8 mouse cellular contexts compared by ENCODE assay signal in genomic region chr2:180250930-180251611, GRCm38 (mm10). TPM values are rescaled to one million over a fixed set of nuclear protein-coding genes. Genes with fewer than 3 reads are reported as not detected.
A peak's percentile ranks its signal among the peaks of the same experiment; 100 is the strongest.
DNase-seq lines count a peak whose midpoint lies in the region; ATAC-seq and TF ChIP-seq lines count a peak whose summit lies in the region.

No protein-coding gene starts in this region.

- no peak for TF ChIP-seq POLR2A in cortical plate, adult 2 months (IDR thresholded peaks at IDR 0.05; ENCODE audit: extremely low read depth, insufficient read depth, low read length)
- TF ChIP-seq POLR2A in small intestine, adult 2 months (IDR thresholded peaks at IDR 0.05; ENCODE audit: low read depth, low read length), result no peak

- no peak overlapping the region for H3K4me2 ChIP-seq in midbrain, embryonic 11.5 days

- peak; percentile 60 for DNase-seq in ovary, adult 18-20 months (ENCODE audit: low spot score)
- no peak for DNase-seq in ovary, postnatal 10 days (ENCODE audit: low spot score)
- peak; percentile 70 for DNase-seq in gastrocnemius, postnatal 25 days
- peak; percentile 80 for DNase-seq in left cerebral cortex, postnatal 4 days
- peak; percentile 97 for DNase-seq in midbrain, embryonic 11.5 days (ENCODE audit: low spot score, missing footprints)

- no peaks in the 10 kb centered on the region for H3K4me1 ChIP-seq in cortical plate, adult 2 months (ENCODE audit: control insufficient read depth, insufficient read depth, low read length)
- H3K4me1 ChIP-seq in midbrain, embryonic 11.5 days (ENCODE audit: control insufficient read depth, insufficient read depth, low read length), result peaks cover 6% of the 10 kb centered on the region
- H3K4me1 ChIP-seq in small intestine, adult 2 months (ENCODE audit: control insufficient read depth, insufficient read depth, insufficient read length, low read length), result peaks cover 9% of the 10 kb centered on the region

- peak overlapping the region; percentile 27; the same call in 1 of the 2 replicates for H3K9ac ChIP-seq in midbrain, embryonic 11.5 days (ENCODE audit: low read length)

- WGBS in midbrain, embryonic 11.5 days, result 35% methylated on average over 11 of the region's 11 CpGs
- WGBS in small intestine, adult 2 months, result 25% methylated on average over 11 of the region's 11 CpGs

- H3K9me3 ChIP-seq in midbrain, embryonic 11.5 days (ENCODE audit: control insufficient read depth, low read length), result no peaks in the 10 kb centered on the region

- H3K36me3 ChIP-seq in midbrain, embryonic 11.5 days (ENCODE audit: control insufficient read depth, insufficient read depth, low read length), result no peaks in the 10 kb centered on the region
- H3K36me3 ChIP-seq in small intestine, adult 2 months (ENCODE audit: control insufficient read depth, insufficient read depth, low read length), result no peaks in the 10 kb centered on the region

- H3K4me3 ChIP-seq in cortical plate, adult 2 months (ENCODE audit: insufficient read depth, low read length), result no peak overlapping the region
- no peak overlapping the region for H3K4me3 ChIP-seq in midbrain, embryonic 11.5 days (ENCODE audit: low read depth, low read length)
- no peak overlapping the region for H3K4me3 ChIP-seq in small intestine, adult 2 months (ENCODE audit: low read depth, low read length)

- intact Hi-C loops in left cerebral cortex, postnatal 4 days (cut with DNase I), result loop anchor here (5.0 to 10.0 kb wide), 2 partner anchors 84 to 176 kb away; partner anchors contain the start of gene Mtg2

- TF ChIP-seq CTCF in cortical plate, adult 2 months (IDR thresholded peaks at IDR 0.05; ENCODE audit: extremely low read depth, insufficient read depth, low read length), result peak; percentile 98
- peak; percentile 88; the same call in 1 of the 2 replicates for TF ChIP-seq CTCF in small intestine, adult 2 months (IDR thresholded peaks at IDR 0.05; ENCODE audit: extremely low read depth, insufficient read length, insufficient replicate concordance, low read depth, low read length)

- ATAC-seq in inflammation-experienced regulatory T-cells, adult 6 months, result peak; percentile 88
- ATAC-seq in midbrain, embryonic 11.5 days (ENCODE audit: low FRiP score), result peak; percentile 85

- no peaks in the 10 kb centered on the region for H3K27me3 ChIP-seq in midbrain, embryonic 11.5 days (ENCODE audit: control insufficient read depth, insufficient read depth, low read length)
- H3K27me3 ChIP-seq in small intestine, adult 2 months (ENCODE audit: control insufficient read depth, insufficient read depth, low read length), result no peaks in the 10 kb centered on the region

- no peak overlapping the region for H3K27ac ChIP-seq in cortical plate, adult 2 months (ENCODE audit: insufficient read depth, low read length)
- H3K27ac ChIP-seq in midbrain, embryonic 11.5 days (ENCODE audit: low read depth, low read length), result no peak overlapping the region
- H3K27ac ChIP-seq in small intestine, adult 2 months (ENCODE audit: insufficient read depth, low read depth, low read length), result no peak overlapping the region

RNA-seq across cellular contexts. Expression of gene Rps21, which starts 6.1 kb away (rescaled TPM):
- polyA plus RNA-seq in cortical plate, adult 2 months (2012; rRNA removed), result 2,462 and 2,522 TPM in 2 replicates
- total RNA-seq in gastrocnemius, postnatal 25 days (2021), result 100 to 1,000 TPM; 342 to 348 TPM
- polyA plus RNA-seq in inflammation-experienced regulatory T-cells, adult 6 months (2017; shearing (Covaris generic)), result 1,000 to 10,000 TPM; 1,053 to 1,596 (median 1,304) TPM
- total RNA-seq in left cerebral cortex, postnatal 4 days (2021), result 100 to 1,000 TPM; 616 to 687 TPM
- polyA plus RNA-seq in midbrain, embryonic 11.5 days (2014; fragmentation: Nextera tagmentation; extraction: Ambion mirVana), result 443 and 494 TPM in 2 replicates
- polyA plus RNA-seq in small intestine, adult 2 months (2012; rRNA removed), result 2,052 and 2,413 TPM in 2 replicates

RNA-seq across cellular contexts. Expression of gene Cables2, which starts 22.2 kb away (rescaled TPM):
- 35.7 and 40.0 TPM in 2 replicates for polyA plus RNA-seq in cortical plate, adult 2 months (2012; rRNA removed)
- 10 to 100 TPM in 1 of 2 experiments, 1 to 10 TPM in 1; 8.6 to 10.7 TPM for total RNA-seq in gastrocnemius, postnatal 25 days (2021)
- 1 to 10 TPM; 6.7 to 8.0 (median 7.7) TPM for polyA plus RNA-seq in inflammation-experienced regulatory T-cells, adult 6 months (2017; shearing (Covaris generic))
- total RNA-seq in left cerebral cortex, postnatal 4 days (2021), result 10 to 100 TPM; 47.2 to 48.6 TPM
- polyA plus RNA-seq in midbrain, embryonic 11.5 days (2014; fragmentation: Nextera tagmentation; extraction: Ambion mirVana), result 13.3 and 14.4 TPM in 2 replicates
- 15.3 and 32.0 TPM in 2 replicates for polyA plus RNA-seq in small intestine, adult 2 months (2012; rRNA removed)

RNA-seq across cellular contexts. Expression of gene Lama5, which starts 25.4 kb away (rescaled TPM):
- 6.0 and 6.2 TPM in 2 replicates for polyA plus RNA-seq in cortical plate, adult 2 months (2012; rRNA removed)
- 10 to 100 TPM in 1 of 2 experiments, 1 to 10 TPM in 1; 8.0 to 10.0 TPM for total RNA-seq in gastrocnemius, postnatal 25 days (2021)
- under 1 TPM in 2 of 3 experiments, not detected in 1; 0.33 to 0.40 TPM for polyA plus RNA-seq in inflammation-experienced regulatory T-cells, adult 6 months (2017; shearing (Covaris generic))
- total RNA-seq in left cerebral cortex, postnatal 4 days (2021), result 1 to 10 TPM; 6.3 to 6.5 TPM
- 3.8 and 3.9 TPM in 2 replicates for polyA plus RNA-seq in midbrain, embryonic 11.5 days (2014; fragmentation: Nextera tagmentation; extraction: Ambion mirVana)
- polyA plus RNA-seq in small intestine, adult 2 months (2012; rRNA removed), result 36.0 and 41.7 TPM in 2 replicates

RNA-seq across cellular contexts. Expression of gene Rbbp8nl, which starts 38.6 kb away (rescaled TPM):
- polyA plus RNA-seq in cortical plate, adult 2 months (2012; rRNA removed), result not detected in 2 replicates
- total RNA-seq in gastrocnemius, postnatal 25 days (2021), result not detected
- not detected for polyA plus RNA-seq in inflammation-experienced regulatory T-cells, adult 6 months (2017; shearing (Covaris generic))
- not detected for total RNA-seq in left cerebral cortex, postnatal 4 days (2021)
- polyA plus RNA-seq in midbrain, embryonic 11.5 days (2014; fragmentation: Nextera tagmentation; extraction: Ambion mirVana), result not detected in 2 replicates
- 1.2 and 1.6 TPM in 2 replicates for polyA plus RNA-seq in small intestine, adult 2 months (2012; rRNA removed)
